Mouse (Mus musculus): Measurements from ENCODE around the gene Rho. TPM values are rescaled to one million over a fixed set of nuclear protein-coding genes. Genes with fewer than 3 reads are reported as not detected.

Gene Rho
- polyA plus RNA-seq, 1 experiment from 2014 or later = 0.10 TPM

GRCm38 (mm10) chr6:115973881-115974662 is 42.5 kb downstream of the Rho start:
- DNase-seq (ENCODE audit: extremely low spot score, low spot score) = no peak
- no peaks in the 10 kb centered on the region for H3K9me3 ChIP-seq
- 0 out of 2 replicates have a peak overlapping the region, but pooled peaks have one; percentile 15 for H3K27ac ChIP-seq
- no peaks in the 10 kb centered on the region for H3K36me3 ChIP-seq (replicated peaks)
- H3K27me3 ChIP-seq (ENCODE audit: poor library complexity, severe bottlenecking) = no peaks in the 10 kb centered on the region
- H3K4me3 ChIP-seq = no peak overlapping the region
- peaks cover 28% of the 10 kb centered on the region for H3K4me1 ChIP-seq
- WGBS = 89% methylated on average over 16 of the region's 16 CpGs

- WGBS = 89% methylated on average over 8 of the region's 8 CpGs
- no peak for DNase-seq (ENCODE audit: extremely low spot score, low spot score)
- no peaks in the 10 kb centered on the region for H3K27me3 ChIP-seq (ENCODE audit: poor library complexity, severe bottlenecking)
- no peaks in the 10 kb centered on the region for H3K9me3 ChIP-seq
- peaks cover 33% of the 10 kb centered on the region for H3K4me1 ChIP-seq
- no peak overlapping the region for H3K4me3 ChIP-seq
- no peak overlapping the region for H3K27ac ChIP-seq
- no peaks in the 10 kb centered on the region for H3K36me3 ChIP-seq (replicated peaks)
Observed at GRCm38 (mm10) chr6:115975606-115976005, 44.1 kb downstream of the Rho start.

- no peak for DNase-seq (ENCODE audit: extremely low spot score, low spot score)
- no peaks in the 10 kb centered on the region for H3K9me3 ChIP-seq
- H3K27me3 ChIP-seq (ENCODE audit: poor library complexity, severe bottlenecking) = no peaks in the 10 kb centered on the region
- 89% methylated on average over 15 of the region's 15 CpGs for WGBS
- no peaks in the 10 kb centered on the region for H3K36me3 ChIP-seq (replicated peaks)
- H3K27ac ChIP-seq = peak overlapping the region; percentile 4; the same call in 1 of the 2 replicates
- H3K4me3 ChIP-seq = no peak overlapping the region
- peaks cover 31% of the 10 kb centered on the region for H3K4me1 ChIP-seq
Observed at GRCm38 (mm10) chr6:115977810-115978209, 46.3 kb downstream of the Rho start.

GRCm38 (mm10) chr6:115978596-115978995 is 47.0 kb downstream of the Rho start:
- no peak overlapping the region for H3K4me3 ChIP-seq
- 60% methylated on average over 8 of the region's 8 CpGs for WGBS
- no peak for DNase-seq (ENCODE audit: extremely low spot score, low spot score)
- H3K36me3 ChIP-seq (replicated peaks) = no peaks in the 10 kb centered on the region
- no peaks in the 10 kb centered on the region for H3K9me3 ChIP-seq
- H3K27ac ChIP-seq = no peak overlapping the region
- H3K27me3 ChIP-seq (ENCODE audit: poor library complexity, severe bottlenecking) = no peaks in the 10 kb centered on the region
- peaks cover 36% of the 10 kb centered on the region for H3K4me1 ChIP-seq

- Histone ChIP-seq H3K36me3 (replicated peaks) (no peaks in the 10 kb centered on the region), H3K27ac (no peak overlapping the region), H3K9me3 (no peaks in the 10 kb centered on the region), H3K4me1 (peaks cover 69% of the 10 kb centered on the region), H3K4me3 (no peak overlapping the region), H3K27me3 (ENCODE audit: poor library complexity, severe bottlenecking) (peaks cover 28% of the 10 kb centered on the region)
- 65% methylated on average over 7 of the region's 7 CpGs for WGBS
- no peak for DNase-seq (ENCODE audit: extremely low spot score, low spot score)
Observed at GRCm38 (mm10) chr6:115982889-115983288, 51.3 kb downstream of the Rho start.

- peaks cover 69% of the 10 kb centered on the region for H3K4me1 ChIP-seq
- H3K36me3 ChIP-seq (replicated peaks) = no peaks in the 10 kb centered on the region
- H3K4me3 ChIP-seq = no peak overlapping the region
- peaks cover 31% of the 10 kb centered on the region for H3K27me3 ChIP-seq (ENCODE audit: poor library complexity, severe bottlenecking)
- 71% methylated on average over 12 of the region's 12 CpGs for WGBS
- H3K27ac ChIP-seq = peak overlapping the region; percentile 48; the same call in 1 of the 2 replicates
- no peak for DNase-seq (ENCODE audit: extremely low spot score, low spot score)
- H3K9me3 ChIP-seq = no peaks in the 10 kb centered on the region
Observed at GRCm38 (mm10) chr6:115983306-115984038, 51.9 kb downstream of the Rho start.

GRCm38 (mm10) chr6:115984580-115984979 is 53.0 kb downstream of the Rho start:
- no peaks in the 10 kb centered on the region for H3K36me3 ChIP-seq (replicated peaks)
- H3K27ac ChIP-seq = no peak overlapping the region
- 77% methylated on average over 7 of the region's 7 CpGs for WGBS
- peaks cover 40% of the 10 kb centered on the region for H3K27me3 ChIP-seq (ENCODE audit: poor library complexity, severe bottlenecking)
- H3K4me1 ChIP-seq = peaks cover 71% of the 10 kb centered on the region
- H3K9me3 ChIP-seq = no peaks in the 10 kb centered on the region
- no peak overlapping the region for H3K4me3 ChIP-seq
- DNase-seq (ENCODE audit: extremely low spot score, low spot score) = no peak

GRCm38 (mm10) chr6:115985622-115986021 is 54.1 kb downstream of the Rho start:
- Histone ChIP-seq H3K4me3 (no peak overlapping the region), H3K9me3 (no peaks in the 10 kb centered on the region), H3K27me3 (ENCODE audit: poor library complexity, severe bottlenecking) (peaks cover 50% of the 10 kb centered on the region), H3K27ac (0 out of 2 replicates have a peak overlapping the region, but pooled peaks have one; percentile 20), H3K4me1 (peaks cover 61% of the 10 kb centered on the region), H3K36me3 (replicated peaks) (no peaks in the 10 kb centered on the region)
- DNase-seq (ENCODE audit: extremely low spot score, low spot score) = no peak
- WGBS = 79% methylated on average over 9 of the region's 9 CpGs

GRCm38 (mm10) chr6:115986472-115987095 is 55.0 kb downstream of the Rho start:
- H3K27ac ChIP-seq = 0 out of 2 replicates have a peak overlapping the region, but pooled peaks have one; percentile 12
- WGBS = 46% methylated on average over 12 of the region's 12 CpGs
- no peak overlapping the region for H3K4me3 ChIP-seq
- H3K27me3 ChIP-seq (ENCODE audit: poor library complexity, severe bottlenecking) = peaks cover 60% of the 10 kb centered on the region
- no peaks in the 10 kb centered on the region for H3K9me3 ChIP-seq
- peaks cover 64% of the 10 kb centered on the region for H3K4me1 ChIP-seq
- no peak for DNase-seq (ENCODE audit: extremely low spot score, low spot score)
- no peaks in the 10 kb centered on the region for H3K36me3 ChIP-seq (replicated peaks)

GRCm38 (mm10) chr6:115987096-115987747 is 55.7 kb downstream of the Rho start:
- 71% methylated on average over 9 of the region's 9 CpGs for WGBS
- H3K4me3 ChIP-seq = no peak overlapping the region
- no peaks in the 10 kb centered on the region for H3K9me3 ChIP-seq
- peaks cover 66% of the 10 kb centered on the region for H3K27me3 ChIP-seq (ENCODE audit: poor library complexity, severe bottlenecking)
- H3K36me3 ChIP-seq (replicated peaks) = no peaks in the 10 kb centered on the region
- H3K4me1 ChIP-seq = peaks cover 71% of the 10 kb centered on the region
- 0 out of 2 replicates have a peak overlapping the region, but pooled peaks have one; percentile 12 for H3K27ac ChIP-seq
- no peak for DNase-seq (ENCODE audit: extremely low spot score, low spot score)

GRCm38 (mm10) chr6:115989032-115989431 is 57.5 kb downstream of the Rho start:
- Histone ChIP-seq H3K27ac (no peak overlapping the region; the same call in 1 of the 2 replicates), H3K4me1 (peaks cover 74% of the 10 kb centered on the region), H3K27me3 (ENCODE audit: poor library complexity, severe bottlenecking) (peaks cover 84% of the 10 kb centered on the region), H3K36me3 (replicated peaks) (no peaks in the 10 kb centered on the region), H3K4me3 (peak overlapping the region; percentile 62), H3K9me3 (no peaks in the 10 kb centered on the region)
- 80% methylated on average over 5 of the region's 5 CpGs for WGBS
- no peak for DNase-seq (ENCODE audit: extremely low spot score, low spot score)

GRCm38 (mm10) chr6:115989607-115990006 is 58.1 kb downstream of the Rho start:
- DNase-seq (ENCODE audit: extremely low spot score, low spot score) = no peak
- Histone ChIP-seq H3K27me3 (ENCODE audit: poor library complexity, severe bottlenecking) (peaks cover 89% of the 10 kb centered on the region), H3K36me3 (replicated peaks) (no peaks in the 10 kb centered on the region), H3K4me1 (peaks cover 74% of the 10 kb centered on the region), H3K9me3 (no peaks in the 10 kb centered on the region), H3K27ac (no peak overlapping the region), H3K4me3 (peak overlapping the region; percentile 62)
- 80% methylated on average over 4 of the region's 4 CpGs for WGBS

Data from forebrain, embryonic 10.5 days (tissue).